ENCODE assay signal across 8 mouse cellular contexts in the genomic region with DNA sequence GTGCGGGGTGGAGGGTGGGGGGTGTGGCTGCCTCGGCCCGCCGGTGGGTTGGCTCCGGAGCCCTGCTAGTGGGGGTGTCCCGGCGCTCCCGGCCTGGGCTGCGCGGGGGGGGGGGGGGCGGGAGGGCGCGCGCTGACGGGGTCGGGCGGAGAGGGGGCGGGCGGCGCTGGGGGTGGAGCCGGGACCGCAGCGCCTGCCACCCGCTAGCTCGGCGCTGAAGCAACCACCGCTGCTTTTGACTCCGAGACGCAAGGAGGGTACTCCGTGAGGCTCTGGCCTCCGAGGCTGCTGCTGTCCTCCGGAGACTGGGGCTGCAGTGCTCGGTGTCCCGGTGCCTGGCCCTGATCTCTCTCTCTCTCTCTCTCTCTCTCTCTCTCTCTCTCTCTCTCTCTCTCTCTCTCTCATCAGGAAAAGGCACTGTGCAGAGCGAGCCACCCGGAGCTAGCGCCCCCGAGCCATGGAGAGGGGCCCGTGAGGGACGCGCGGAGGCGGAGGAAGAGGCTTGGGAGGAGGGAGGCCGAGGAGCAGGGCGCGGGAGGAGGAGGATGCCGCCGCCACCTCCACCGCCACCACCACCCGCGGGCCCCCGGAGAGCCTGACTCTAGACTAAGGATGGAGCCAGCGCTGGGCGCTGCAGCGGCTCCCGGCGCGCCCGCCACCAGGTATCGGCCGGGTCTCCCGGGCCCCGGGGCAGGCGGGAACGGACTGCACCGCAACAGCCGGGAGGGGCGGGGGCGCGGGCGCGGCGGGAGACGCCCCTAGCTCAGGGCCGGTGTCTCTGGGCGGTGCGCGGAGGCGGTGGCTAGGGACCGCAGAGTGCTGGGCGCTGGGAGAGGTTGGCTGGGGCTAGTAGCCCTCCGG. TPM values are rescaled to one million over a fixed set of nuclear protein-coding genes. Genes with fewer than 3 reads are reported as not detected.
A peak's percentile ranks its signal among the peaks of the same experiment; 100 is the strongest.
DNase-seq lines count a peak whose midpoint lies in the region; ATAC-seq lines count a peak whose summit lies in the region.

A gene (plus strand): TSS at position 221 of the 861 bp plus-strand sequence.

- H3K4me2 ChIP-seq in intestine, embryonic 15.5 days (replicated peaks) = peak within 1 kb of the TSS; percentile 97
- H3K4me2 ChIP-seq in liver, embryonic 11.5 days = peak within 1 kb of the TSS; percentile 87
- H3K4me2 ChIP-seq in neural tube, embryonic 14.5 days (ENCODE audit: low read depth, low read length) = peak within 1 kb of the TSS; percentile 90

- H3K36me3 ChIP-seq in intestine, embryonic 15.5 days = no peaks in the 10 kb centered on the region
- no peaks in the 10 kb centered on the region for H3K36me3 ChIP-seq in liver, embryonic 11.5 days (ENCODE audit: control insufficient read depth, insufficient read depth, low read length)
- no peaks in the 10 kb centered on the region for H3K36me3 ChIP-seq in neural tube, embryonic 14.5 days (ENCODE audit: control insufficient read depth, insufficient read depth, low read length)

- peak within 1 kb of the TSS; percentile 72 for H3K4me3 ChIP-seq in brown adipose tissue, adult 24 weeks (ENCODE audit: insufficient read depth, low read depth, low read length)
- peak within 1 kb of the TSS; percentile 61 for H3K4me3 ChIP-seq in intestine, embryonic 15.5 days (replicated peaks)
- H3K4me3 ChIP-seq in liver, embryonic 11.5 days (ENCODE audit: low read depth, low read length) = peak within 1 kb of the TSS; percentile 58
- H3K4me3 ChIP-seq in neural tube, embryonic 14.5 days (ENCODE audit: low read depth, low read length) = peak within 1 kb of the TSS; percentile 75

- ATAC-seq in intestine, embryonic 15.5 days = peak; percentile 79
- peak; percentile 44; the same call in 1 of the 2 replicates for ATAC-seq in liver, embryonic 11.5 days (replicated peaks; ENCODE audit: low FRiP score)
- peak; percentile 77 for ATAC-seq in neural tube, embryonic 14.5 days (ENCODE audit: low read depth)
- ATAC-seq in activated CD4-positive, CD25-positive, alpha-beta regulatory T cell, adult 4 months = no peak

- 0 out of 2 replicates have a peak within 1 kb of the TSS, but pooled peaks have one; percentile 35 for H3K27ac ChIP-seq in brown adipose tissue, adult 24 weeks (replicated peaks; ENCODE audit: low read depth, low read length)
- peak within 1 kb of the TSS; percentile 27; the same call in 1 of the 2 replicates for H3K27ac ChIP-seq in intestine, embryonic 15.5 days
- H3K27ac ChIP-seq in liver, embryonic 11.5 days (ENCODE audit: low read depth, low read length) = no peak within 1 kb of the TSS
- peak within 1 kb of the TSS; percentile 73 for H3K27ac ChIP-seq in neural tube, embryonic 14.5 days (ENCODE audit: low read depth, low read length)

- H3K4me1 ChIP-seq in brown adipose tissue, adult 24 weeks (ENCODE audit: control insufficient read depth, insufficient read depth, insufficient read length, low read length) = peaks cover 16% of the 10 kb centered on the region
- H3K4me1 ChIP-seq in intestine, embryonic 15.5 days (replicated peaks) = 0 out of 2 replicates have a peak, but pooled peaks cover 5% of the 10 kb centered on the region
- H3K4me1 ChIP-seq in liver, embryonic 11.5 days (replicated peaks; ENCODE audit: control insufficient read depth, insufficient read depth, low read length) = peaks cover 6% of the 10 kb centered on the region
- peaks cover 6% of the 10 kb centered on the region; the same call in 1 of the 2 replicates for H3K4me1 ChIP-seq in neural tube, embryonic 14.5 days (ENCODE audit: control insufficient read depth, insufficient read depth, low read length)

- WGBS in intestine, embryonic 15.5 days = 1% methylated on average over 60 of the region's 82 CpGs
- WGBS in liver, embryonic 11.5 days = under 1% methylated on average over 50 of the region's 82 CpGs
- WGBS in neural tube, embryonic 14.5 days = under 1% methylated on average over 46 of the region's 82 CpGs

- H3K27me3 ChIP-seq in intestine, embryonic 15.5 days (replicated peaks) = peaks cover 51% of the 10 kb centered on the region
- peaks cover 57% of the 10 kb centered on the region for H3K27me3 ChIP-seq in liver, embryonic 11.5 days (replicated peaks; ENCODE audit: control insufficient read depth, insufficient read depth, low read length)
- no peaks in the 10 kb centered on the region for H3K27me3 ChIP-seq in neural tube, embryonic 14.5 days (ENCODE audit: control insufficient read depth, insufficient read depth, low read length)

- peak within 1 kb of the TSS; percentile 60 for H3K9ac ChIP-seq in intestine, embryonic 15.5 days
- H3K9ac ChIP-seq in liver, embryonic 11.5 days (ENCODE audit: low read depth, low read length) = 0 out of 2 replicates have a peak within 1 kb of the TSS, but pooled peaks have one; percentile 22
- H3K9ac ChIP-seq in neural tube, embryonic 14.5 days (replicated peaks; ENCODE audit: low read depth, low read length) = peak within 1 kb of the TSS; percentile 90

- no peaks in the 10 kb centered on the region for H3K9me3 ChIP-seq in intestine, embryonic 15.5 days
- no peaks in the 10 kb centered on the region for H3K9me3 ChIP-seq in liver, embryonic 11.5 days (ENCODE audit: control insufficient read depth, low read length)
- H3K9me3 ChIP-seq in neural tube, embryonic 14.5 days (ENCODE audit: control insufficient read depth, low read length) = no peaks in the 10 kb centered on the region

- peak in 1 of 2 experiments; percentile 70 for DNase-seq in layer of hippocampus, adult 18-20 months (ENCODE audit: low spot score in 2 of 2)
- no peak for DNase-seq in layer of hippocampus, adult 11-12 months (ENCODE audit: low spot score)
- peak; percentile 26 for DNase-seq in forelimb bud, embryonic 11.5 days (ENCODE audit: low read depth, low spot score)
- DNase-seq in liver, embryonic 11.5 days (ENCODE audit: low spot score) = peak; percentile 44

RNA-seq across cellular contexts. Expression of the gene that starts here (rescaled TPM):
- total RNA-seq in layer of hippocampus, adult 18-20 months (2021) = 100 to 1,000 TPM; 307 to 312 TPM
- 6.7 and 7.8 TPM in 2 replicates for polyA plus RNA-seq in brown adipose tissue, adult 24 weeks (2012; ENCODE audit: insufficient read depth, insufficient read length, missing spikeins)
- 4.1 and 4.5 TPM in 2 replicates for polyA plus RNA-seq in intestine, embryonic 15.5 days (2015; fragmentation: Nextera tagmentation; extraction: Ambion mirVana)
- polyA plus RNA-seq in liver, embryonic 11.5 days (2014; fragmentation: Nextera tagmentation; extraction: Ambion mirVana) = 1.1 TPM in 2 replicates
- 16.1 and 20.2 TPM in 2 replicates for polyA plus RNA-seq in neural tube, embryonic 14.5 days (2014; fragmentation: Nextera tagmentation; extraction: Ambion mirVana)
- polyA plus RNA-seq in activated CD4-positive, CD25-positive, alpha-beta regulatory T cell, adult 4 months (2017; shearing (Covaris generic)) = under 1 TPM in 1 of 2 experiments, not detected in 1; 0.20 TPM

Comparison
In these comparisons a context has a peak if more than half of its experiments do, and no peak if none do; other contexts are left out.
1. H3K9ac ChIP-seq: peak in every context shown above with its lines; median percentile 90 in neural tube, embryonic 14.5 days; 60 in intestine, embryonic 15.5 days; 22 in liver, embryonic 11.5 days.